Mouse (Mus musculus) ES-Bruce4 (cell line): Measurements from ENCODE around the gene Plekhg5.

ENCODE experiments used
- CTCF ChIP-seq: IDR thresholded peaks from one replicate; pipeline ENCODE4 v1.8.1; 2011; ENCODE audit warnings: low read depth, low read length
- EP300 ChIP-seq: IDR thresholded peaks from 2 replicates; pipeline ENCODE4 v1.6.1; 2011; ENCODE audit warnings: low read depth, low read length; ENCODE audit not compliant: insufficient read depth
- POLR2A ChIP-seq: IDR thresholded peaks from one replicate; pipeline ENCODE4 v1.8.1; 2011; ENCODE audit warnings: low read length; ENCODE audit not compliant: insufficient read depth

DNA sequence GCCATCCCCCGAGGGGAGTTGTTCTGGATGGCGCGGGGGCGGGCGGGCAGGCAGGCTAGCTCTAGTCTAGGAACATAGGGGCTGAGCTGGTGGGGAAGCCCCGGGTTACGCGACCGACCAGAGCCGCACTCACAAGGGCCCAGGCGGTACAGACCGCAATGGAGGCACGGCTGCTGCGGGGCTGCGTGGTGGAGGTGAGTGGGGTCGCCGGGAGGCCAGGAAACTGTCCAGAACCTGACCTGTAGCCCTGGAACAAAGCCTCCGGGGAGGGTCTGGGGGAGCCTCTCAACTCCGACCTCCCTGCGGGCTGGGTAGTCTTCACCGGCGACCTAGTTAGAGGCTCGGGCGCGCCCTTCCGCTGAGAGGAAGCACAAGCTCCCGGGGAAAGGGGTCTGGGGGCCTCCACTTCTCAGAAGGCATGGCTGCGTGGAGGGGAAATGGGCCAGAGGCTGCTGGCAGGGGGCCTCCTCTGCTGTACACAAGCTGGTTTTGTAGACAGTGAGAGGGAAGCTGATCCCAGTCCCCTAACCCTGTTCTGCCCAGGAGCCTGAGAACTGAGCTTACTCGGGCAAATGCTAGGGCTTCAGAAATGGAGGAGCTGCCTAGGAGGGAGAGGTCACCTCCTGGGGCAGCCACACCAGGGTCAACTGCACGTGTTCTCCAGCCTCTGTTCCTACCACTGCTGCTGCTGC is 43.8 kb downstream of the Plekhg5 start, which contains the start of gene Tnfrsf25:
- TF ChIP-seq CTCF (no peak), EP300 (no peak), POLR2A (no peak)
